ENCODE assay signal across 8 mouse cellular contexts in the genomic region with DNA sequence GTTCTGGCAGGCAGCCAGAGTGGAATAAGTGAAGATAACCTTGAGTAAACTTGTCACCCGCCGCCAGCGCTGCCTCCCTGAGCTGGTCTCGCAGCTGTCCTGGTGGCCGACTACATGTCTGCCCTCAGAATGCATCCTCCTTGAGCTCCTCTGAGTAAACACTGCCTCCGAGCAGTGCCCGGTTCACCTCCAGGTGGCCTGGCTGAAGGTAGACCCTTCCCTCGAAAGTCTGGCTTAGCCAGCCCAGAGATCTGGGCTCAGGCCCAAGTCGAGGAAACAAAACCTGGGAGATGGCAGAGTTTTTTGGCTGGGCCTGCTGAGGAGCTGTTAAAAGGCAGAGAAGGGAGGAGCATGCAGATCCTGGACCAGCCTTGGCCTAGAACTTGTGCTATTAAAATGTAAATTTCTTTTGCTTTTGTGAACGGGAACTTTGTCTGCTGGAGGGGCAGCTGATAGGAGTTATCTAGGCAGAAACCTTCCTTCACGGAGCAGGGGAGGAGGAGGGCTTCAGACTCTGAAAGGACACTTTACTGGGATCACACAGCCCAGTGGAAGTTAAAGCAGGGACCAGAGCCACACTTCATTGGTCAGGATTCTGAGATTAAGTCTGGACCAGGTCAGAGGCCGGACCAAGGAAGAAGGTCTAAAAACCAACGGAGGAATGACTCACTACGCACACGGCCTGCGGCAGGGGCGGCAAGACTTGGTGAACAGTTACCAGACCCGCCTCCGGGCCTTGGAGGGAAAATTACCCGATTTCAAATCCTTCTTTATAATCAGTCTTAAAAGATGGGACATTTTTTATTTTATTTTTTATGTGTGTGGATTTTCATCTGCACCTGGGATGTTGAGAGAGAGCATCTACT. TPM values are rescaled to one million over a fixed set of nuclear protein-coding genes. Genes with fewer than 3 reads are reported as not detected.
A peak's percentile ranks its signal among the peaks of the same experiment; 100 is the strongest.
DNase-seq lines count a peak whose midpoint lies in the region.

No protein-coding gene starts in this region.

- 3% methylated on average over 20 of the region's 20 CpGs for WGBS in hindbrain, embryonic 10.5 days

- H3K4me3 ChIP-seq in hindbrain, embryonic 10.5 days = peak overlapping the region; percentile 96

- peak; percentile 34 for DNase-seq in kidney, adult 18-20 months
- DNase-seq in kidney, adult 11 months = no peak
- peak; percentile 74 for DNase-seq in adipocyte (ENCODE audit: low spot score)
- peak; percentile 46 for DNase-seq in fibroblast of lung, adult 2 months (ENCODE audit: low read depth)
- DNase-seq in hindbrain, embryonic 10.5 days (ENCODE audit: low spot score) = peak; percentile 57
- peak; percentile 67 for DNase-seq in liver
- DNase-seq in naive thymus-derived CD4-positive, alpha-beta T cell, adult 2 months (ENCODE audit: low read depth) = peak; percentile 77
- DNase-seq in testis, postnatal 10 days (ENCODE audit: low spot score) = peak; percentile 84

- peaks cover 43% of the 10 kb centered on the region for H3K36me3 ChIP-seq in hindbrain, embryonic 10.5 days

- no peaks in the 10 kb centered on the region for H3K9me3 ChIP-seq in hindbrain, embryonic 10.5 days

- peak overlapping the region; percentile 98 for H3K27ac ChIP-seq in hindbrain, embryonic 10.5 days

- H3K4me1 ChIP-seq in hindbrain, embryonic 10.5 days (replicated peaks) = peaks cover 66% of the 10 kb centered on the region

- H3K27me3 ChIP-seq in hindbrain, embryonic 10.5 days (ENCODE audit: insufficient read depth, poor library complexity, severe bottlenecking) = no peaks in the 10 kb centered on the region

RNA-seq across cellular contexts. Expression of a gene that starts 2.3 kb away (rescaled TPM):
- polyA plus RNA-seq in hindbrain, embryonic 10.5 days (2016; fragmentation: Nextera tagmentation; extraction: Ambion mirVana) = 88.4 and 90.3 TPM in 2 replicates

RNA-seq across cellular contexts. Expression of a gene that starts 15.7 kb away (rescaled TPM):
- 8.1 and 9.4 TPM in 2 replicates for polyA plus RNA-seq in hindbrain, embryonic 10.5 days (2016; fragmentation: Nextera tagmentation; extraction: Ambion mirVana)

RNA-seq across cellular contexts. Expression of a gene that starts 20.9 kb away (rescaled TPM):
- 184 and 188 TPM in 2 replicates for polyA plus RNA-seq in hindbrain, embryonic 10.5 days (2016; fragmentation: Nextera tagmentation; extraction: Ambion mirVana)

RNA-seq across cellular contexts. Expression of a gene that starts 44.9 kb away (rescaled TPM):
- 0.37 and 0.90 TPM in 2 replicates for polyA plus RNA-seq in hindbrain, embryonic 10.5 days (2016; fragmentation: Nextera tagmentation; extraction: Ambion mirVana)
